Comparison of ENCODE assay signal across 25 mouse cellular contexts in the genomic region with DNA sequence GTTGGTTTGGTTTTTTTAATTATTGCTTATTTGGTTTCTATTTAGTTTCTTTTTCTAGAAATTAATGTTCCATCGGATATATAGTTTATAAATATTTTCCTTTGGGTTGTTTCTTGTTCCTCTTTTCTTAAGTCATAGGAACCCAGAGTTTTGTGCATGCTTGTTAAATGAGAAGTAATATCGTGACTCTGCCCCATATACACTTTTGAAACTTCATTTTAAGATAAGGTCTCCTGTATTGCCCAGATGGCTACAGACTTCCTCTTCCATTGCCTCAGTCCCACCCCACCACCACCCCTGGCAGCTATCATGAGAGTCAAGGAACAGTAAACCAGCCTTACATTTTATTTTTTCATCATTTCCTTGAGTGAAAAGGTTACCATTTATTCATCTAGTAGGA.
"Had no signal": no experiment of that assay in that cellular context is flagged by ENCODE, and none has a peak within 500 bp of the region (broad histone marks: within the 10 kb centered on the region; RNA-seq: fewer than 3 reads in every experiment).

No protein-coding gene starts in this region.

- H3K27me3 ChIP-seq: heart, embryonic 12.5 days; hindbrain, embryonic 13.5 days; hindbrain, embryonic 15.5 days; kidney, embryonic 15.5 days; limb, embryonic 12.5 days; liver, embryonic 13.5 days; liver, embryonic 15.5 days had no signal

- H3K4me3 ChIP-seq: heart, embryonic 10.5 days; heart, embryonic 12.5 days; hindbrain, embryonic 13.5 days; hindbrain, embryonic 15.5 days; kidney, embryonic 15.5 days; left cerebral cortex, adult 2 months; limb, embryonic 10.5 days; limb, embryonic 12.5 days; liver, embryonic 13.5 days; liver, embryonic 15.5 days had no signal

- ATAC-seq: hindbrain, postnatal 0 days; intestine, embryonic 16.5 days had no signal

- H3K4me1 ChIP-seq: heart, embryonic 10.5 days; heart, embryonic 12.5 days; hindbrain, embryonic 13.5 days; hindbrain, embryonic 15.5 days; kidney, embryonic 15.5 days; limb, embryonic 10.5 days; limb, embryonic 12.5 days; liver, embryonic 13.5 days; liver, embryonic 15.5 days had no signal

- H3K36me3 ChIP-seq: heart, embryonic 10.5 days; heart, embryonic 12.5 days; hindbrain, embryonic 13.5 days; hindbrain, embryonic 15.5 days; kidney, embryonic 15.5 days; limb, embryonic 10.5 days; limb, embryonic 12.5 days; liver, embryonic 13.5 days; liver, embryonic 15.5 days had no signal

- H3K27ac ChIP-seq: heart, embryonic 10.5 days; hindbrain, embryonic 13.5 days; hindbrain, embryonic 15.5 days; hindbrain, postnatal 0 days; kidney, embryonic 15.5 days; kidney, postnatal 0 days; left cerebral cortex, adult 2 months; limb, embryonic 10.5 days; limb, embryonic 12.5 days; liver, embryonic 13.5 days; liver, embryonic 15.5 days had no signal

- DNase-seq: gastrocnemius, postnatal 14 days; gastrocnemius, postnatal 36 days; heart, adult 18-20 months; heart, postnatal 10 days; heart, postnatal 4 days; kidney, adult 11 months; kidney, adult 2 months; kidney, adult 9 months; kidney, postnatal 14 days; kidney, postnatal 36 days; layer of hippocampus, adult 9-11 months; liver; liver, embryonic 13.5 days had no signal

- H3K9me3 ChIP-seq: heart, embryonic 10.5 days; heart, embryonic 12.5 days; hindbrain, embryonic 13.5 days; hindbrain, embryonic 15.5 days; kidney, embryonic 15.5 days; limb, embryonic 10.5 days; limb, embryonic 12.5 days; liver, embryonic 13.5 days; liver, embryonic 15.5 days had no signal
